Mouse (Mus musculus) liver, embryonic 13.5 days (tissue): Measurements from ENCODE around the gene Tnfrsf21. TPM values are rescaled to one million over a fixed set of nuclear protein-coding genes. Genes with fewer than 3 reads are reported as not detected.

ENCODE experiments used
- ATAC-seq: fragments of 200-750 bp; cut with Nextera tagmentation; 2 replicates; pipeline ENCODE4 v1.8.0; 2017; ENCODE audit warnings: low read depth, mild to moderate bottlenecking, moderate number of reproducible peaks, moderate library complexity
- DNase-seq: peaks from one replicate; pipeline ENCODE4 v3.0.0; 2022
- H3K27ac ChIP-seq: fragments of 300-500 bp; sonication (generic); 2 replicates; pipeline ENCODE4 v1.5.1; 2015; ENCODE audit warnings: moderate library complexity, mild to moderate bottlenecking, inconsistent platforms
- H3K27me3 ChIP-seq: fragments of 300-500 bp; sonication (generic); 2 replicates; pipeline ENCODE4 v1.6.1; 2015; ENCODE audit warnings: mild to moderate bottlenecking, inconsistent platforms
- H3K36me3 ChIP-seq: fragments of 300-500 bp; sonication (generic); 2 replicates; pipeline ENCODE4 v1.6.1; 2015; ENCODE audit warnings: mild to moderate bottlenecking, inconsistent platforms
- H3K4me1 ChIP-seq: fragments of 300-500 bp; sonication (generic); replicated peaks from 2 replicates; pipeline ENCODE4 v1.6.1; 2015; ENCODE audit warnings: inconsistent platforms
- H3K4me2 ChIP-seq: fragments of 300-500 bp; sonication (generic); 2 replicates; pipeline ENCODE4 v1.6.1; 2015; ENCODE audit warnings: inconsistent platforms, mild to moderate bottlenecking, moderate library complexity
- H3K4me3 ChIP-seq: fragments of 300-500 bp; sonication (generic); replicated peaks from 2 replicates; pipeline ENCODE4 v1.5.1; 2015; ENCODE audit warnings: mild to moderate bottlenecking, inconsistent platforms
- H3K9ac ChIP-seq: fragments of 300-500 bp; sonication (generic); 2 replicates; pipeline ENCODE4 v1.6.1; 2015; ENCODE audit warnings: mild to moderate bottlenecking, inconsistent platforms
- H3K9me3 ChIP-seq: fragments of 300-500 bp; sonication (generic); replicated peaks from 2 replicates; pipeline ENCODE4 v1.6.1; 2016; ENCODE audit warnings: inconsistent platforms
- WGBS: fragments of 180-500 bp; shearing (Covaris S2); methylation state at CpG from one replicate; pipeline ENCODE4 v1.1.7; 2015; ENCODE audit not compliant: insufficient replicate concordance; 5-methylcytosine and 5-hydroxymethylcytosine counted together
- polyA plus RNA-seq: library from polyadenylated mRNA; unstranded; fragments of >200 nt; fragmentation: Nextera tagmentation; extraction: Ambion mirVana; gene quantifications from 2 replicates; pipeline ENCODE4 v1.2.1, GENCODE M21; 2015

Gene Tnfrsf21
- polyA plus RNA-seq, 1 experiment from 2014 or later, result 25.6 TPM

GRCm38 (mm10) chr17:43081225-43081624 is 64.9 kb downstream of the Tnfrsf21 start:
- 83% methylated on average over 5 of the region's 5 CpGs for WGBS

GRCm38 (mm10) chr17:43089496-43089895 is 73.1 kb downstream of the Tnfrsf21 start:
- Histone ChIP-seq H3K9me3 (no peaks in the 10 kb centered on the region), H3K27ac (no peak overlapping the region; the same call in 1 of the 2 replicates), H3K4me3 (no peak overlapping the region), H3K9ac (no peak overlapping the region), H3K4me1 (peaks cover 44% of the 10 kb centered on the region), H3K4me2 (no peak overlapping the region), H3K27me3 (no peaks in the 10 kb centered on the region), H3K36me3 (peaks cover 52% of the 10 kb centered on the region)
- 91% methylated on average over 6 of the region's 6 CpGs for WGBS
- no peak for DNase-seq
- ATAC-seq, result no peak

More at GRCm38 (mm10) chr17:43081225-43081624, 64.9 kb downstream of the Tnfrsf21 start:
- Histone ChIP-seq H3K4me2 (no peak overlapping the region), H3K9me3 (no peaks in the 10 kb centered on the region), H3K36me3 (peaks cover 27% of the 10 kb centered on the region), H3K4me1 (peaks cover 39% of the 10 kb centered on the region), H3K27me3 (no peaks in the 10 kb centered on the region), H3K9ac (no peak overlapping the region), H3K27ac (no peak overlapping the region), H3K4me3 (no peak overlapping the region)
- ATAC-seq (no peak), DNase-seq (no peak)

GRCm38 (mm10) chr17:43090948-43091724 is 74.8 kb downstream of the Tnfrsf21 start:
- WGBS, result 63% methylated on average over 3 of the region's 3 CpGs
- Histone ChIP-seq H3K9me3 (no peaks in the 10 kb centered on the region), H3K4me1 (peaks cover 46% of the 10 kb centered on the region), H3K27me3 (no peaks in the 10 kb centered on the region), H3K27ac (peak overlapping the region; percentile 89), H3K36me3 (peaks cover 38% of the 10 kb centered on the region), H3K9ac (peak overlapping the region; percentile 58; the same call in 1 of the 2 replicates), H3K4me2 (peak overlapping the region; percentile 54), H3K4me3 (no peak overlapping the region)
- ATAC-seq, result peak; percentile 82
- DNase-seq, result no peak

DNA sequence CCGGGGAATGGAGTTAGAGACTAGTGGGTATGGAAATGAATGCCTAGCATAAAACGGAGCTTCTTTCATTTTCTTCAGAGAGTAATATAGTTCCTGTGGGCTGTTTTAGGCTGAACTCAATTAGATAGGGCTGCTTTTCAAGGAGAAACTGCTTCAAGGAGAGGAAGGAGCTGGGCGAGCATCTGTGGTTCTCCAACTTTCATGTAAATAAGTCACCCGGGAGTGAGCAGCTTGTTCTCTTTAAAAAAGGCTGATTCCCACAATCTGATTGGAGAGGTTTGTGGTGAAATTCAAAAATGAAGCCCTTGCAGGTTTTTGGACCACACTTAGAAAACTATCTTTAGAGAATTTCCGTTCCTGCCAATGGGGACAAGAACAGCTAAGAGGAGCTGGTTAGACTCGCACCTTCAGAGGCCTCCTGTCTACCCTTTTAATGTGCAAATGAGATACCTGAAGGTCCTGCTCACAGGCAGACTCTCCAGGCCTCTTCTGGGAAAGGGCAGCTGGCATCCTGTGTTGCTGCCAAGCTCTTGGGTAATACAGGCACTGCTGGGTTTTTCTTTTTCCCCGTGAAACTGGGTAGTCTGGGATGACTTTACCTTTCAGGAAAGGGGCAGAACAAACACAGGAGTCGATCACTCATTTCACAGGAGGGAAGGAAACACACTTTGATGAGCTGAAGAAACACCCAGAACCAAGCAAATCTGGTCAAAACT is 76.1 kb downstream of the Tnfrsf21 start:
- no peak overlapping the region for H3K4me2 ChIP-seq
- 47% methylated on average over 8 of the region's 8 CpGs for WGBS
- DNase-seq, result no peak
- peaks cover 27% of the 10 kb centered on the region for H3K36me3 ChIP-seq
- no peak for ATAC-seq
- peak overlapping the region; percentile 52; the same call in 1 of the 2 replicates for H3K9ac ChIP-seq
- no peaks in the 10 kb centered on the region for H3K27me3 ChIP-seq
- H3K4me3 ChIP-seq, result no peak overlapping the region
- H3K27ac ChIP-seq, result peak overlapping the region; percentile 89
- no peaks in the 10 kb centered on the region for H3K9me3 ChIP-seq
- H3K4me1 ChIP-seq, result peaks cover 51% of the 10 kb centered on the region

DNA sequence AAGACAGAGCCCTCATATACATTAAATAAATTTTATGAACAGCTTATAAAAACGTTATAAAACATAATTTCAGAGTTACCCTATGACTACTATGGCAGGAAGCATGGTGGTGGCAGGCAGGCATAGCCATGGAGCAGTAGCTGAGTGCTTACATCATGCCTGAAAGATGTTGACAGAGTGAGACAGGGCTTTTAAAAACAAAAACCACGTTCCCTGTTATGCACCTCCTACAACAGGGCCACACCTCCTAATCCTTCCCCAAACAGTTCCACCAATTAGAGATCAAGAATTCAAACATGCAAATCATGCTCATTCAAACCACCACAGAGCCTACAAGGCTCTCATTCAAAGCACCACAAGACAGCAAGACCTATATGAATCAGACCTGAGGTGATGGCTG is 77.9 kb downstream of the Tnfrsf21 start:
- ATAC-seq, result peak; percentile 70
- H3K27ac ChIP-seq, result peak overlapping the region; percentile 53
- DNase-seq, result no peak

DNA sequence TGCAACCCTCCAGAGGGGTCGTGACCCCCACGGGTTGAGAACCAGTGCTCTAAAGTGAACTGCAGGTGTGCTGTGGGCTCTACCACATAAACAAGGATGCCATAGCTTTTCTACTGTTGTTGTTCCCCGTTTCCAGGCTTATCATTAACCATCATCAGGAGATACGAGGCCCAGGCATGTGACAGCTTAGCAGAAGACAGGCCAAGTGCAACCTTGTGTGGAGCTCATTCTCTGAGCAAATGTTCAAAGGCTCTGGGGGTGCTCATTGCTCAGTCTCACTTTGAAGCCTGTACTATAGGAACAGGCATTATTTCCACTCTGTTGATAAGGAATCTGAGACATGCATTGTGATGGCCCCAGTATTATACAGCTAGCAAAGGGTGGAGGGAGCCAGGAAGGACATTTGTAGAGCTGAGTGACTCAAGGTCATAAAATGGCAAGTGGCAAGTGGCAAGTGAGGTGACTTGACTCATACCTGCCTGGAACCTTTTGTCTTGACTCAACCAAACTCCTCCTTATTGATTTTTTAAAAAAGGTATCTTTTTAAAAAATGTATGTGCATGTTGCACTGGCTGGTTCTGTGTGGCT is 80.8 kb downstream of the Tnfrsf21 start:
- H3K9ac ChIP-seq, result no peak overlapping the region
- no peaks in the 10 kb centered on the region for H3K36me3 ChIP-seq
- peaks cover 29% of the 10 kb centered on the region for H3K4me1 ChIP-seq
- ATAC-seq (no peak), DNase-seq (no peak)
- H3K9me3 ChIP-seq, result no peaks in the 10 kb centered on the region
- no peak overlapping the region for H3K27ac ChIP-seq
- H3K4me2 ChIP-seq, result no peak overlapping the region
- H3K27me3 ChIP-seq, result no peaks in the 10 kb centered on the region
- H3K4me3 ChIP-seq, result no peak overlapping the region
- 34% methylated on average over 4 of the region's 4 CpGs for WGBS

More for the DNA sequence above, 77.9 kb downstream of the Tnfrsf21 start:
- peaks cover 10% of the 10 kb centered on the region for H3K36me3 ChIP-seq
- H3K4me1 ChIP-seq, result peaks cover 51% of the 10 kb centered on the region
- H3K27me3 ChIP-seq, result no peaks in the 10 kb centered on the region
- no peaks in the 10 kb centered on the region for H3K9me3 ChIP-seq
- WGBS, result 30% methylated on average over 2 of the region's 2 CpGs
- H3K9ac ChIP-seq, result no peak overlapping the region
- no peak overlapping the region for H3K4me2 ChIP-seq
- H3K4me3 ChIP-seq, result no peak overlapping the region

DNA sequence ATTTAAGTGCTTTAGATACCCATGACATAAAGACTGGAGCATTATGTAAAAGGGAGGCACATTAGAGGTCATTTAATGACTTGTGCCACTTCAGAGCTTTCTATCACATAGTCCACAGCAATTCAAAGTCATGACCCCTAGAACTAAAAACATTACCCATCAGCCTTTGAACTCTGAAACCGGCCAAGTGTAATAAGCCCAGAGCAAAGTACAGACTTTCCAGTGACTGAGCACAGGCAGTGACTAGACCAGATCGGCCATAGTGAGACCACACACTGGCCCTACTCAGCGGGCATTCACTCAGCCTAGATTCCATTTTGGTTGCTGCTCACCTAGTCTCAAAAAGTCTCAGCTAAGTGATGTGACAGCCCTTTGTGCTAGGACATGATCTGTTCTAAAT is 89.8 kb downstream of the Tnfrsf21 start:
- no peaks in the 10 kb centered on the region for H3K36me3 ChIP-seq
- no peak overlapping the region for H3K9ac ChIP-seq
- 65% methylated on average over 3 of the region's 3 CpGs for WGBS
- H3K4me3 ChIP-seq, result no peak overlapping the region
- no peaks in the 10 kb centered on the region for H3K27me3 ChIP-seq
- H3K4me1 ChIP-seq, result 0 out of 2 replicates have a peak, but pooled peaks cover 3% of the 10 kb centered on the region
- DNase-seq (no peak), ATAC-seq (peak; percentile 61)
- H3K4me2 ChIP-seq, result no peak overlapping the region
- no peaks in the 10 kb centered on the region for H3K9me3 ChIP-seq
- no peak overlapping the region for H3K27ac ChIP-seq

DNA sequence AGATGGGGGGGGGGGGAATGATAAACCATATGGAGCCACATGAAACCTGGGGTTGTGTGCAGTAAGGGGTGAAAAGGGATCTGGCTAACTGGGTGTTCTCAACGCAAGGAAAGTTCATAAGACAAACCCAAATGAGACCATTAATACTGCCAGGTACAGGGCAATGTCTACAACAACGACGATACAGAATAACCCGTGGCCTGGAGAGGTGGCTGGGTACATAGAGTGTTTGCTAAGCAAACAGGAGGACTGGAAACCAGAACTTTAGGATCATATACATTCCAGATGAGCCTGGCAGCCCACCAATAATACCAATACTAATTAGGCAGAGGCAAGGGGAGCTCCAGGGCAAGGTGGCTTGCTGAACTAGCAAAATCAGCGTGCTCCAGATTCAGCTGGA is 91.0 kb downstream of the Tnfrsf21 start:
- ATAC-seq (peak; percentile 49; the same call in 1 of the 2 replicates), DNase-seq (no peak)
- Histone ChIP-seq H3K27ac (no peak overlapping the region), H3K4me2 (no peak overlapping the region), H3K27me3 (no peaks in the 10 kb centered on the region), H3K4me1 (0 out of 2 replicates have a peak, but pooled peaks cover 3% of the 10 kb centered on the region), H3K9me3 (no peaks in the 10 kb centered on the region), H3K4me3 (no peak overlapping the region), H3K9ac (no peak overlapping the region), H3K36me3 (no peaks in the 10 kb centered on the region)
- 68% methylated on average over 5 of the region's 5 CpGs for WGBS

DNA sequence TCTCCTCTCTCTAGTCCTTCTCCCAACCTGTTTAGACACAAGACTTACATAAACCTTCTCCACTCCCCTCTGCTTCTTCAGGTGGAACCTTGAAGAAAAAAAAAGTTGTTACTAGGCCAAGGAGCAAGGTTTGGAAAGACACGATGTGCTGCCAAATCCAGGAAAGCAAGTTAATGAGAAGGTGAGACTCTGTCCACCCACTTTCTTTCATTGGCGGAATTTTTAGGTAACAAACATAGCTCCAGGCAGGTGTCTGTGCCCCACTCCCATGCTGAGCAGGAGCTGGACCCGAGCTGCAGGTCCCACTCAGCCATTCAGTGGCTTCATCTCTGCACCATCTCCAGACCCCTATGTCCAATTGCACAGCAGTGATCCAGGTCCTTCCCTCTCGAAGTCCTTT is 93.1 kb downstream of the Tnfrsf21 start:
- no peak overlapping the region for H3K4me3 ChIP-seq
- H3K9me3 ChIP-seq, result no peaks in the 10 kb centered on the region
- no peak for ATAC-seq
- H3K4me1 ChIP-seq, result peaks cover 9% of the 10 kb centered on the region
- no peaks in the 10 kb centered on the region for H3K36me3 ChIP-seq
- no peaks in the 10 kb centered on the region for H3K27me3 ChIP-seq
- no peak for DNase-seq
- H3K4me2 ChIP-seq, result no peak overlapping the region
- H3K9ac ChIP-seq, result no peak overlapping the region
- H3K27ac ChIP-seq, result no peak overlapping the region
- 50% methylated on average over 4 of the region's 4 CpGs for WGBS

GRCm38 (mm10) chr17:43110168-43110885 is 94.0 kb downstream of the Tnfrsf21 start:
- peaks cover 15% of the 10 kb centered on the region for H3K4me1 ChIP-seq
- H3K9ac ChIP-seq, result no peak overlapping the region
- ATAC-seq, result no peak
- no peak for DNase-seq
- 55% methylated on average over 9 of the region's 9 CpGs for WGBS
- no peak overlapping the region for H3K27ac ChIP-seq
- no peaks in the 10 kb centered on the region for H3K36me3 ChIP-seq
- H3K4me3 ChIP-seq, result no peak overlapping the region
- no peaks in the 10 kb centered on the region for H3K9me3 ChIP-seq
- no peaks in the 10 kb centered on the region for H3K27me3 ChIP-seq
- H3K4me2 ChIP-seq, result no peak overlapping the region
